Mouse (Mus musculus): ENCODE results near the gene Gstz1. TPM values are rescaled to one million over a fixed set of nuclear protein-coding genes. Genes with fewer than 3 reads are reported as not detected.

Gstz1 gene
- total and polyA plus RNA-seq, 2 experiments from 2014 or later: 44.9 to 60.7 TPM

- 87% methylated on average over 5 of the region's 5 CpGs for WGBS
- no peak for DNase-seq (ENCODE audit: low spot score)
- ATAC-seq (ENCODE audit: low FRiP score): no peak
- H3K9ac ChIP-seq (replicated peaks; ENCODE audit: low read length, poor library complexity, severe bottlenecking): no peak overlapping the region
- no peaks in the 10 kb centered on the region for H3K9me3 ChIP-seq (ENCODE audit: low read length)
- no peaks in the 10 kb centered on the region for H3K4me1 ChIP-seq (ENCODE audit: insufficient read depth, low read length)
- no peaks in the 10 kb centered on the region for H3K27me3 ChIP-seq (ENCODE audit: insufficient read depth, low read length)
- H3K36me3 ChIP-seq (ENCODE audit: insufficient read depth, low read length): peaks cover under 1% of the 10 kb centered on the region; the same call in 1 of the 2 replicates
- no peak overlapping the region for H3K4me3 ChIP-seq (ENCODE audit: low read depth, low read length)
- TF ChIP-seq CTCF (IDR thresholded peaks at IDR 0.05): no peak
- no peak overlapping the region for H3K4me2 ChIP-seq (ENCODE audit: low read depth, low read length, poor library complexity, severe bottlenecking)
- no peak overlapping the region for H3K27ac ChIP-seq (ENCODE audit: low read depth, low read length)
These were observed 13.8 kb downstream of the Gstz1 start for GRCm38 (mm10) chr12:87160815-87161214.

GRCm38 (mm10) chr12:87175194-87175946, 28.4 kb downstream of the Gstz1 start:
- Histone ChIP-seq H3K27me3 (ENCODE audit: insufficient read depth, low read length) (no peaks in the 10 kb centered on the region), H3K36me3 (ENCODE audit: insufficient read depth, low read length) (peaks cover 42% of the 10 kb centered on the region), H3K4me3 (ENCODE audit: low read depth, low read length) (no peak overlapping the region), H3K4me2 (ENCODE audit: low read depth, low read length, poor library complexity, severe bottlenecking) (no peak overlapping the region), H3K4me1 (ENCODE audit: insufficient read depth, low read length) (no peaks in the 10 kb centered on the region), H3K27ac (ENCODE audit: low read depth, low read length) (peak overlapping the region; percentile 32; the same call in 1 of the 2 replicates), H3K9me3 (ENCODE audit: low read length) (no peaks in the 10 kb centered on the region), H3K9ac (replicated peaks; ENCODE audit: low read length, poor library complexity, severe bottlenecking) (no peak overlapping the region)
- TF ChIP-seq CTCF (IDR thresholded peaks at IDR 0.05): no peak
- DNase-seq (ENCODE audit: low spot score): peak; percentile 11
- 76% methylated on average over 4 of the region's 4 CpGs for WGBS
- no peak for ATAC-seq (ENCODE audit: low FRiP score)

GRCm38 (mm10) chr12:87177631-87178030, 30.7 kb downstream of the Gstz1 start:
- H3K4me1 ChIP-seq (ENCODE audit: insufficient read depth, low read length): no peaks in the 10 kb centered on the region
- H3K4me2 ChIP-seq (ENCODE audit: low read depth, low read length, poor library complexity, severe bottlenecking): no peak overlapping the region
- WGBS: 95% methylated on average over 4 of the region's 4 CpGs
- H3K9me3 ChIP-seq (ENCODE audit: low read length): no peaks in the 10 kb centered on the region
- H3K9ac ChIP-seq (replicated peaks; ENCODE audit: low read length, poor library complexity, severe bottlenecking): no peak overlapping the region
- H3K36me3 ChIP-seq (ENCODE audit: insufficient read depth, low read length): peaks cover 25% of the 10 kb centered on the region
- DNase-seq (ENCODE audit: low spot score): no peak
- no peak overlapping the region for H3K27ac ChIP-seq (ENCODE audit: low read depth, low read length)
- ATAC-seq (ENCODE audit: low FRiP score): no peak
- no peak overlapping the region for H3K4me3 ChIP-seq (ENCODE audit: low read depth, low read length)
- no peaks in the 10 kb centered on the region for H3K27me3 ChIP-seq (ENCODE audit: insufficient read depth, low read length)
- TF ChIP-seq CTCF (IDR thresholded peaks at IDR 0.05): no peak

- Histone ChIP-seq H3K9ac (replicated peaks; ENCODE audit: low read length, poor library complexity, severe bottlenecking) (no peak overlapping the region), H3K4me3 (ENCODE audit: low read depth, low read length) (no peak overlapping the region), H3K27me3 (ENCODE audit: insufficient read depth, low read length) (no peaks in the 10 kb centered on the region), H3K27ac (ENCODE audit: low read depth, low read length) (no peak overlapping the region), H3K36me3 (ENCODE audit: insufficient read depth, low read length) (no peaks in the 10 kb centered on the region), H3K4me2 (ENCODE audit: low read depth, low read length, poor library complexity, severe bottlenecking) (no peak overlapping the region), H3K9me3 (ENCODE audit: low read length) (no peaks in the 10 kb centered on the region), H3K4me1 (ENCODE audit: insufficient read depth, low read length) (no peaks in the 10 kb centered on the region)
- 93% methylated on average over 3 of the region's 3 CpGs for WGBS
- no peak for ATAC-seq (ENCODE audit: low FRiP score)
- no peak for TF ChIP-seq CTCF (IDR thresholded peaks at IDR 0.05)
- no peak for DNase-seq (ENCODE audit: low spot score)
These were observed 46.0 kb downstream of the Gstz1 start for GRCm38 (mm10) chr12:87193008-87193407.

- Histone ChIP-seq H3K4me1 (ENCODE audit: insufficient read depth, low read length) (no peaks in the 10 kb centered on the region; the same call in 1 of the 2 replicates), H3K36me3 (ENCODE audit: insufficient read depth, low read length) (no peaks in the 10 kb centered on the region), H3K4me3 (ENCODE audit: low read depth, low read length) (no peak overlapping the region), H3K27me3 (ENCODE audit: insufficient read depth, low read length) (no peaks in the 10 kb centered on the region), H3K4me2 (ENCODE audit: low read depth, low read length, poor library complexity, severe bottlenecking) (no peak overlapping the region), H3K9me3 (ENCODE audit: low read length) (no peaks in the 10 kb centered on the region), H3K27ac (ENCODE audit: low read depth, low read length) (no peak overlapping the region), H3K9ac (replicated peaks; ENCODE audit: low read length, poor library complexity, severe bottlenecking) (no peak overlapping the region)
- TF ChIP-seq CTCF (IDR thresholded peaks at IDR 0.05): no peak
- ATAC-seq (ENCODE audit: low FRiP score) (no peak), DNase-seq (ENCODE audit: low spot score) (no peak)
- 82% methylated on average over 1 of the region's 1 CpGs for WGBS
These were observed 48.1 kb downstream of the Gstz1 start for GRCm38 (mm10) chr12:87195069-87195468.

GRCm38 (mm10) chr12:87196310-87196709, 49.3 kb downstream of the Gstz1 start:
- H3K27me3 ChIP-seq (ENCODE audit: insufficient read depth, low read length): no peaks in the 10 kb centered on the region
- H3K4me3 ChIP-seq (ENCODE audit: low read depth, low read length): no peak overlapping the region
- no peak for DNase-seq (ENCODE audit: low spot score)
- H3K9me3 ChIP-seq (ENCODE audit: low read length): no peaks in the 10 kb centered on the region
- H3K27ac ChIP-seq (ENCODE audit: low read depth, low read length): no peak overlapping the region
- H3K4me1 ChIP-seq (ENCODE audit: insufficient read depth, low read length): peaks cover 2% of the 10 kb centered on the region; the same call in 1 of the 2 replicates
- no peak overlapping the region for H3K4me2 ChIP-seq (ENCODE audit: low read depth, low read length, poor library complexity, severe bottlenecking)
- no peak overlapping the region for H3K9ac ChIP-seq (replicated peaks; ENCODE audit: low read length, poor library complexity, severe bottlenecking)
- ATAC-seq (ENCODE audit: low FRiP score): no peak
- no peak for TF ChIP-seq CTCF (IDR thresholded peaks at IDR 0.05)
- H3K36me3 ChIP-seq (ENCODE audit: insufficient read depth, low read length): no peaks in the 10 kb centered on the region

Data from midbrain, postnatal 0 days (tissue).